In the genomic region with DNA sequence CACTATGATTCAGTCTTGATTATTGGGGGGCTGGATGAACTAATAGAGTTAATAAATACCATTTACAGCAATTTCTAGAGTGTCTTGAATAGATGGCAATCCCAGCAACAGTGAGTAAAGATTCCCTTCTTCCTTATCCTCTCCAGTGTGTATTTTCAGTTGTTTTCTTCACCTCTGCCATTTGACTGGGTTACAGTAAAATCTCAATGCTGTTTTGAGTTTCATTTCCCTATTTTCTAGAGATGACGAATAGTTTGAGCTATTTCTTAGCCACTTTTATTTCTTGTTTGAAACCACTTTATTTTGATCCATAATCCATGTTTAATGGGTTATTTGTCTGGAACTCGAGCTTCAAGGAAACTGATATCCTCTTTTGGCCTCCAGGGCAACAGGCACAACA, we compare ENCODE assay signal across 26 mouse cellular contexts. TPM values are rescaled to one million over a fixed set of nuclear protein-coding genes. Genes with fewer than 3 reads are reported as not detected.
DNase-seq lines count a peak whose midpoint lies in the region; ATAC-seq and TF ChIP-seq lines count a peak whose summit lies in the region.
"Had no signal": no experiment of that assay in that cellular context is flagged by ENCODE, and none has a peak within 500 bp of the region (broad histone marks: within the 10 kb centered on the region; RNA-seq: fewer than 3 reads in every experiment).

No protein-coding gene starts in this region.

- no peak for ATAC-seq in erythroid progenitor cell, adult 5-6 weeks (replicated peaks; ENCODE audit: low FRiP score, poor library complexity, severe bottlenecking)
- no peak for ATAC-seq in midbrain, embryonic 16.5 days
- ATAC-seq: activated CD4-positive, CD25-positive, alpha-beta regulatory T cell, adult 4 months; CD4-positive, CD25-positive, alpha-beta regulatory T cell, adult 4 months; Patski had no signal

- no peaks in the 10 kb centered on the region for H3K36me3 ChIP-seq in CH12.LX (replicated peaks in 1 of 2; ENCODE audit: control insufficient read depth in 1 of 2, insufficient read depth in 1 of 2, low read length in 1 of 2)
- no peaks in the 10 kb centered on the region for H3K36me3 ChIP-seq in midbrain, embryonic 16.5 days (ENCODE audit: control insufficient read depth, insufficient read depth, low read length)
- H3K36me3 ChIP-seq: G1E had no signal

- no peak for TF ChIP-seq RAD21 in CH12.LX (IDR thresholded peaks at IDR 0.05; ENCODE audit: low read depth, low read length)

- no peak overlapping the region for H3K4me3 ChIP-seq in CH12.LX (replicated peaks in 1 of 3; ENCODE audit: low read depth in 2 of 3, low read length in 2 of 3, poor library complexity in 1 of 3)
- H3K4me3 ChIP-seq in midbrain, embryonic 16.5 days (ENCODE audit: low read depth, low read length): no peak overlapping the region

- H3K27ac ChIP-seq in CH12.LX (ENCODE audit: insufficient read depth, low read depth): no peak overlapping the region
- no peak overlapping the region for H3K27ac ChIP-seq in midbrain, embryonic 16.5 days (ENCODE audit: low read length)

- no peaks in the 10 kb centered on the region for H3K9me3 ChIP-seq in CH12.LX (replicated peaks; ENCODE audit: low read length)
- no peaks in the 10 kb centered on the region for H3K9me3 ChIP-seq in midbrain, embryonic 16.5 days (replicated peaks; ENCODE audit: control insufficient read depth, low read length, poor library complexity, severe bottlenecking)
- H3K9me3 ChIP-seq: G1E had no signal

- TF ChIP-seq EP300 in CH12.LX (IDR thresholded peaks at IDR 0.05; ENCODE audit: low read length): peak; percentile 69

- H3K79me2 ChIP-seq in CH12.LX (replicated peaks; ENCODE audit: control insufficient read depth, extremely low read depth, insufficient read depth, poor library complexity, severe bottlenecking): no peaks in the 10 kb centered on the region

- TF ChIP-seq POLR2A in CH12.LX (IDR thresholded peaks at IDR 0.05; ENCODE audit: low read depth, low read length): no peak

- TF ChIP-seq CTCF in CH12.LX (conservative IDR thresholded peaks at IDR 0.05 in 1 of 2, IDR thresholded peaks at IDR 0.05 in 1 of 2; ENCODE audit: low read depth in 2 of 2, low read length in 2 of 2): no peak

- no peak overlapping the region for H3K9ac ChIP-seq in CH12.LX (ENCODE audit: insufficient read depth, low read depth)
- no peak overlapping the region for H3K9ac ChIP-seq in midbrain, embryonic 16.5 days (ENCODE audit: low read depth, low read length)

- in situ Hi-C loops in CH12.LX (cut with MboI; ENCODE audit: low pct_ligation_motif_present, low pct_unique_long_range_greater_than_20kb, low sequenced_read_pairs): no loop called here

- WGBS in midbrain, embryonic 16.5 days: 60% methylated on average over 2 of the region's 2 CpGs

- no peaks in the 10 kb centered on the region for H3K27me3 ChIP-seq in CH12.LX (replicated peaks)
- no peaks in the 10 kb centered on the region for H3K27me3 ChIP-seq in midbrain, embryonic 16.5 days (ENCODE audit: control insufficient read depth, insufficient read depth, low read depth, low read length)
- H3K27me3 ChIP-seq: Patski had no signal

- H3K4me2 ChIP-seq in CH12.LX (ENCODE audit: insufficient read depth, low read depth, poor library complexity, severe bottlenecking): no peak overlapping the region
- H3K4me2 ChIP-seq in midbrain, embryonic 16.5 days (ENCODE audit: low read length): no peak overlapping the region

- dilution Hi-C loops in CH12.LX (cut with MboI; ENCODE audit: extremely low pct_ligation_motif_present, extremely low pct_unique_long_range_greater_than_20kb, low sequenced_read_pairs): no loop called here

- DNase-seq in A20 (ENCODE audit: low read depth, low spot score): peak; percentile 23
- DNase-seq in CH12.LX (ENCODE audit: extremely low read depth): peak; percentile 13
- DNase-seq: adrenal gland, adult 2 months; adrenal gland, adult 8-10 months; adrenal gland, postnatal 10 days; adrenal gland, postnatal 14 days; adrenal gland, postnatal 25 days; adrenal gland, postnatal 36 days; B cell, adult 2 months; cerebellum, adult 11 months; cerebellum, adult 11-12 months; cerebellum, adult 18-20 months; cerebellum, adult 2 months; cerebellum, adult 8-10 months had no signal

- H3K4me1 ChIP-seq in CH12.LX (ENCODE audit: control insufficient read depth in 1 of 2, insufficient read depth in 2 of 2): peaks cover 0 to 9% of the 10 kb centered on the region in 2 experiments; a peak in 2 of 4 replicates
- no peaks in the 10 kb centered on the region for H3K4me1 ChIP-seq in midbrain, embryonic 16.5 days (ENCODE audit: control insufficient read depth, insufficient read depth, low read length)

TF ChIP-seq in CH12.LX, 34 proteins besides CTCF, POLR2A, EP300 and RAD21:
- no peak for TF ChIP-seq ZKSCAN1 (IDR thresholded peaks at IDR 0.05; ENCODE audit: borderline replicate concordance, low read depth, low read length)
- TF ChIP-seq IRF4 (IDR thresholded peaks at IDR 0.05; ENCODE audit: low read depth, low read length): peak; percentile 77
- TF ChIP-seq USF2 (conservative IDR thresholded peaks at IDR 0.05; ENCODE audit: low read depth, low read length): no peak

RNA-seq across cellular contexts. Expression of a gene that starts 8.5 kb away (rescaled TPM):
- total RNA-seq in CH12.LX (2012; rRNA removed) (not detected in 2 replicates), CH12.LX (2014; rRNA removed) (not detected in 2 replicates)
- polyA plus RNA-seq in CH12.LX (2012; ENCODE audit: insufficient read length, low read depth): not detected in 2 replicates
- not detected in 2 replicates for total RNA-seq in erythroid progenitor cell, adult 5-6 weeks (2015; ENCODE audit: low replicate concordance)
- not detected in 2 replicates for total RNA-seq in erythroid progenitor cell, adult 5-6 weeks (2017; ENCODE audit: low replicate concordance)
- not detected in 2 replicates for polyA plus RNA-seq in midbrain, embryonic 16.5 days (2015; fragmentation: Nextera tagmentation; extraction: Ambion mirVana)
- total RNA-seq: adrenal gland, adult 18-20 months; adrenal gland, adult 2 months; adrenal gland, adult 8-10 months; adrenal gland, postnatal 10 days; adrenal gland, postnatal 14 days; adrenal gland, postnatal 25 days; adrenal gland, postnatal 36 days; adrenal gland, postnatal 4 days; ES-E14; MEL had no signal
- polyA plus RNA-seq: activated CD4-positive, CD25-positive, alpha-beta regulatory T cell, adult 4 months; adrenal gland, adult 2 months; brain, embryonic 14.5 days; C2C12; CD4-positive, CD25-positive, alpha-beta regulatory T cell, adult 4 months; cerebellum, adult 2 months; G1E; Patski had no signal

RNA-seq across cellular contexts. Expression of a gene that starts 26.6 kb away (rescaled TPM):
- total RNA-seq in CH12.LX (2012; rRNA removed) (not detected in 2 replicates), CH12.LX (2014; rRNA removed) (not detected in 2 replicates)
- polyA plus RNA-seq in CH12.LX (2012; ENCODE audit: insufficient read length, low read depth): not detected in 2 replicates
- total RNA-seq in erythroid progenitor cell, adult 5-6 weeks (2015; ENCODE audit: low replicate concordance): not detected in 2 replicates
- total RNA-seq in erythroid progenitor cell, adult 5-6 weeks (2017; ENCODE audit: low replicate concordance): not detected in 2 replicates
- polyA plus RNA-seq in midbrain, embryonic 16.5 days (2015; fragmentation: Nextera tagmentation; extraction: Ambion mirVana): not detected in 2 replicates
- total RNA-seq: adrenal gland, adult 18-20 months; adrenal gland, adult 2 months; adrenal gland, adult 8-10 months; adrenal gland, postnatal 10 days; adrenal gland, postnatal 14 days; adrenal gland, postnatal 25 days; adrenal gland, postnatal 36 days; adrenal gland, postnatal 4 days; ES-E14; G1E; MEL had no signal
- polyA plus RNA-seq: activated CD4-positive, CD25-positive, alpha-beta regulatory T cell, adult 4 months; adrenal gland, adult 2 months; brain, embryonic 14.5 days; C2C12; CD4-positive, CD25-positive, alpha-beta regulatory T cell, adult 4 months; cerebellum, adult 2 months; G1E; Patski had no signal

RNA-seq across cellular contexts. Expression of a gene that starts 31.6 kb away (rescaled TPM):
- total RNA-seq in CH12.LX (2012; rRNA removed): not detected in 2 replicates
- total RNA-seq in CH12.LX (2014; rRNA removed): not detected in 2 replicates
- polyA plus RNA-seq in CH12.LX (2012; ENCODE audit: insufficient read length, low read depth): not detected in 2 replicates
- total RNA-seq in erythroid progenitor cell, adult 5-6 weeks (2015; ENCODE audit: low replicate concordance): not detected in 2 replicates
- not detected in 2 replicates for total RNA-seq in erythroid progenitor cell, adult 5-6 weeks (2017; ENCODE audit: low replicate concordance)
- not detected in 2 replicates for polyA plus RNA-seq in midbrain, embryonic 16.5 days (2015; fragmentation: Nextera tagmentation; extraction: Ambion mirVana)
- total RNA-seq: adrenal gland, adult 18-20 months; adrenal gland, adult 2 months; adrenal gland, adult 8-10 months; adrenal gland, postnatal 10 days; adrenal gland, postnatal 14 days; adrenal gland, postnatal 25 days; adrenal gland, postnatal 36 days; adrenal gland, postnatal 4 days; ES-E14; MEL had no signal
- polyA plus RNA-seq: activated CD4-positive, CD25-positive, alpha-beta regulatory T cell, adult 4 months; adrenal gland, adult 2 months; brain, embryonic 14.5 days; C2C12; CD4-positive, CD25-positive, alpha-beta regulatory T cell, adult 4 months; cerebellum, adult 2 months; G1E; Patski had no signal
